Mouse (Mus musculus): ENCODE data around the gene Ifne.

The Ifne gene

DNA sequence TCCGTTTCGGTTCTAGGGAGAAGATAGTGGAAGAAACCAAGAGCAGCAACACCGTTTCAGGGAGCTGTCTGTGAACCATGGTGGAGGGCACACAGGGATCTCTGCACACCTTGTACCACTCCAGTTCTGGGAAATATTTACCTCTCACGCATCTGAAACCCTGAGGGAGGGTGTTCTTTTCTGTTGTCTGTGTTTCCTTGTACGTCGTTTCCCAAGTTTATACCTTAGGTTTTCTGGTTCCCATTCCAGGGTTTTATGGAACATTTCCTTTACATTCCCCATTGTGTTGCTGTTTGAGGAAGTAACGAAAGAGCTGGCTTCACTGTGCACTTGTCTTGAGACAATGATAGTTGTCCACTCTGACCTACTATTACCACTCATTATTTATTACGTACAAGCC is at the start of gene Ifne:
Gene Ifne (minus strand): TSS at position 101 of the 400 bp plus-strand sequence.
- DNase-seq (ENCODE audit: low spot score): no peak

- no peak for DNase-seq (ENCODE audit: low spot score)
Measured at GRCm38 (mm10) chr4:88928341-88929102, 48.5 kb upstream of the Ifne start.

DNA sequence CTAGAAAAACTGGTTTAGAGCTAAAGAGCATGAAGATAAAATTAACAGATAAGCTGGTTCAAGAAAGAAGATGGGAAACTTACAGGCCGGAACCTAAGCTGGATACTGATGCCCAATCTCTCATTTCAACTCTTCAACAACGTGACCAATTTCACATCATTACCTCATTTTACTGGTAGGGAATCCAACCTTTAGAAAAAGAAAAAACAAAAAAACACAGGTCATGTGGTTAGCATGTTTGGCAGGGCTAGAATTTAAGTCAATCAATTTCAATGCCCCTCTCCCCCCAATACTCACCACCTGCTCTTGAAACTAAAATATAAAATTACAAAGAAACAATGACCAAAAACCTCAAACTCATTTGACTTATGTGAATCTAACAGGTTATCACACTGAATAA is 47.8 kb upstream of the Ifne start:
- DNase-seq (ENCODE audit: low spot score): no peak

- DNase-seq (ENCODE audit: low spot score): no peak
Measured at GRCm38 (mm10) chr4:88926637-88927036, 46.6 kb upstream of the Ifne start.

DNA sequence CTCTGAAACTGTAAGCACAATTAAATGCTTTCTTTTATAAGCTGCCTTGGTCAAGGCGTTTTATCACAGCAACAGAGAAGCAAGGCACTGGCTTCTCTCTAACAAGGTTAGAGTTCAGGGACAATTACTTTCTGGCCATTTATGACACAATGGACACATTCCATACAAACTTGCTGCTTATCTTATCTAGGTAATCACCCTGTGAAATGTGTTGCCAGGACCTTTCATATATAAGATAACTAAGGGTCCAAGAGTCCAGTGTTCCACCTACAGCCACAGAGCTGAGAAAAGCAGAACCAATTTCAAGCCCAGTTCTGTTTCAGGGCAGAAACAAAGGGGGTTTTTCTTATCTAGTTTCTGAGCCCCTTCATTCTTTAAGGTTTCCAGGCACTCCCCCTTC is 46.1 kb upstream of the Ifne start:
- DNase-seq (ENCODE audit: low spot score): no peak

- no peak for DNase-seq (ENCODE audit: low spot score)
Measured at GRCm38 (mm10) chr4:88925456-88925855, 45.5 kb upstream of the Ifne start.

- no peak for DNase-seq (ENCODE audit: low spot score)
Measured at GRCm38 (mm10) chr4:88921280-88921679, 41.3 kb upstream of the Ifne start.

DNA sequence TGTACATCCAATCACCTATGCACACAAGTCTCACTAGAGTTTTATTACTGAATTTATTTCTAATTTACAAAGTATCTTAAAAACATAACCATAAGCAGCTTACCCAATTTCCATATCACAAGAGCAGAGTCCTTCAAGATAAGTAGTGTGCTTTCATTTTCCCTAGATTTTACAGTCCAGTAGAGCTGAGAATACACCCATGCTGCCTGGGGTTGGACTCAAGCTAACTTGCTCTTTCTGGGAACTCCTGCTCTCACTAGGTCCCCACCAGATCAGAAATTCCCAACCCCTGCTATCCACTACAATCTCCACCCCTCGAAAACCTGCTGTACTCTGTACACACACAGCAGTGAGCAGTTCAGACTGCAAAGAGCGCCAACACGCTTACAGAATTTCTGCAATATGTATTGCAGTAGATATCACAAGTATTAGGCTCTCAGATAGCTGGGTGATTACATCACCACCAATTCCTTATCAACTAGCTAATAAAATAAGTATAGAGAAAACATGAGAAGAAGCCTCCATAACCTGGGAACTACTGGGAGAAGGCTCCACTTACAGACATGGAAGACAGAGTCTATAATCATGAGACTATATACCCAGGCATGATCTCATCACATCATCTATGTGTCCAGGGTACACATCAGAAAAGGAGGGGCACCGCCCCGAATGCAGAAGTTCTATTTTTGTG is 37.9 kb upstream of the Ifne start:
- no peak for DNase-seq (ENCODE audit: low spot score)

GRCm38 (mm10) chr4:88916306-88916705 is 36.3 kb upstream of the Ifne start:
- DNase-seq (ENCODE audit: low spot score): no peak

DNA sequence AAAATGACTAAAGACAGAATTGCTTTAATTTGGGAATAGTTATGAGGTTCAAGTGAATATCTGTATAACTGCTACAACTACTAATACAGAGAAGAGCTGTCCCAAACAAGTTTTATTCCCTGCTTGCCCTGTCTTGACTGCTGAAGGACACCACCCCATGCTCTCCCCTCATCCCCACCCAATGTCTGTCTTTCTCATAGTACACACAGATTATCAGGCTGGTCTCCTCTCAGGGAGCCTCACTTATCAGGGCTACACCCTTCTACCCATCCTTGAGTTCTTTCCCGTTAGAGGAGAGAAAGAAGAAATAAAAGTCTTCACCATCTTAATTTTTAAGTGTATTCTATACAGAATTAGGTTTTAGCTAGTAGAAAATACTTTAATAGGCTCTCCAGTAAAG is 34.0 kb upstream of the Ifne start:
- no peak for DNase-seq (ENCODE audit: low spot score)

GRCm38 (mm10) chr4:88912882-88913281 is 32.9 kb upstream of the Ifne start:
- DNase-seq (ENCODE audit: low spot score): no peak

DNA sequence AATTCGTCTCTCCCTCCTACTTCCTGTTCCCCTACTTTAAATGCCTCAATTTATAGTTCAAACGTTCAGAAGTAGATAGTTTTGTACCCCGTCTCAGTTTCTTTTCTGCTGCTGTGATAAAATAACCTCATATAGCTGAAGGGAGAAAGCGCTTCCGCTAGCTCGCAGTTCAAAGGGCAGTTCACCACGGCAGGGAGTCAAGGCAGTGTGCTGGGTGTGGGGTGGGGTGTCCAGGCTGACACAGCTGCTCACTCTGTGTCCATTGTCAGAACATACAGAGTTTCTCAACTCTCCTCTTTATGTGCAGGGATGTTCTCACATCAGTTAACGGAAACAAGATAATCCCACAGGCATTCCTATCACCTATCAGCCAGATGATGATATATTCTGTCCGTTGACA is 32.2 kb upstream of the Ifne start:
- no peak for DNase-seq (ENCODE audit: low spot score)

DNA sequence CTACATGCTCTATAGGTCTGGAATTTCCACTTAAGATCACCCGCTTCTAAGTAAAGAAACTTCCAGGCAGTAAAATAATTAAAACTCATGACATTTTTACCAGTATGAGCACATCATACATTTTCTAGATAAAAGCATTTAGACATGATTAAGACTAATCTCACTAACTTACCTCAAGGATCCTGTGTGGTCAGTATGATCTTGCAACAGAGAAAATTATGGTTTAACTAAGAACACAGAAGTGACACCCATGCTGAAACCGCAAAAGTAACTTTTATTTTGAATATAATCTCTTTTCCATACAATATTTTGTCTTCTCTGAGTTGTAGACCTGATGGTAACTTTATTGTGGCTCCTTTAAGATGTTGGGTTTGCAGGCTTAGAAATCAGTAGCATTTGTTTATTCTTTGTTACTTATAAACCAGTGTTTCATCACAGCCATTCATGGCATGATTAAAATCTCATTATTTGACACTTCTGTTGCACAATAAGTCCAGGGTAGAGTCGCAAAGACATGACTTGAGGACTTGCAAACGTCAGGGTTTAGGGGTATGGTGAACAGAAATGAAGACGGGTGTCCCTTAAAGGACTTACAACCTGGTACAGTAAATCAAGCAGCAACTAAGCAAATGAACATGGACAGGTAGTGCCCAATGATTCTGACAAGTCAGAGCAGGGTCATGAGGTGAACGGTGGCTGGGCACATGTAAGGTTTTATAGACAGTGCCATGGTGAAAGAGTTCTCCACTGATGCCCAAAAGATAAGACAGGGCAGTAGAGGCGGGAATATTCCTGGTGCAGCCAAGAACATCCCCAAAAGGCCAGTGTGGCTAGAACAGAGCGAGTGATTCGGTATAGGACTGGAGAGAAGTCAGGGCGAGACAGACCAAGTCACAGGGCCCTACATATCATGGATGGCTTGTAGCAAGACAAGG is 29.9 kb upstream of the Ifne start:
- no peak for DNase-seq (ENCODE audit: low spot score)

DNA sequence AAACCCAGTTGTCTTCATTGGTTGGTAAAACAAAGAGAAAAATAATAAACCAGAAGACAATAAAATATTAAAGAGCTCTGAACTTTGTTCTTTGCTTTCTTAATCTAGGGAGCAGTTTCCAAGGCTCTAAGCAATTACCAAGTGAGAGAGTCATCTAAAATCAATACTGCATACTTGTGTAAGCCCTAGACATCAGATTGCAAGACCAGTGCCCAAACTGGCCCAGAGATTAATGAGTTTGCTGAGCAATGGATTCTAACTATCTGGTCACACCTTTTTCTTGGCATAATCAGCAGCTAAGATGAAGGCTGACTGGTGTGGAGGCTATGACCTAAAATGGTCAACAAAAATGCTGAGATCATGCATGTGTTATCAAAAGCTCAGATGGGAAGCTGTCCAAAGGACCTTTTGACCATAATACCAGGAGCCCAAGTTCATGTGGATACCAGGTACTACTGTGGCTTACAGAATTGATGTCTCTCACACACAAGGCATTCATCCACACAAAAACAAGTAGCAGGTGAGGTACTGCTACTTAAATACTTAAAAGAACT is 13.3 kb upstream of the Ifne start:
- DNase-seq (ENCODE audit: low spot score): no peak

DNA sequence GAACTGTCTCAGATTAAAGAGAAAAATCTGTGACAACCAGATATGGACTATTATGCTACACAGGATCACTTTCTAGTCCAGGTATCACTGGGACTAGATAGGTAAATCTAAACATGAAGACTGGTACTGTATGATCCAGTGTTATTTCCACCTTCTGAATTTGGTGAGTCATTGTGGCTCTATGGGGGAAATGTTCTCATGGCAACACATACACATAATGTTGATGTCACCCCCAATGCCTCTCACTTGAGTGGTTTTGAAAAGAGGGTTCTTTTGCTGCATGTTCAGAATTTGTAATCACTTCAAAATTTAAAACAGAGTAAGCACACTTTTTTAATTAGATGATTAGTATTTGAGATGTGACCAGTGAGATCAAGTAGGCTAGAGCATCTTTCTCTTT is 8.2 kb upstream of the Ifne start:
- no peak for DNase-seq (ENCODE audit: low spot score)

GRCm38 (mm10) chr4:88878772-88879171 is 1.2 kb downstream of the Ifne start:
- DNase-seq (ENCODE audit: low spot score): no peak

- no peak for DNase-seq (ENCODE audit: low spot score)
Measured at GRCm38 (mm10) chr4:88878246-88878645, 1.8 kb downstream of the Ifne start.

DNA sequence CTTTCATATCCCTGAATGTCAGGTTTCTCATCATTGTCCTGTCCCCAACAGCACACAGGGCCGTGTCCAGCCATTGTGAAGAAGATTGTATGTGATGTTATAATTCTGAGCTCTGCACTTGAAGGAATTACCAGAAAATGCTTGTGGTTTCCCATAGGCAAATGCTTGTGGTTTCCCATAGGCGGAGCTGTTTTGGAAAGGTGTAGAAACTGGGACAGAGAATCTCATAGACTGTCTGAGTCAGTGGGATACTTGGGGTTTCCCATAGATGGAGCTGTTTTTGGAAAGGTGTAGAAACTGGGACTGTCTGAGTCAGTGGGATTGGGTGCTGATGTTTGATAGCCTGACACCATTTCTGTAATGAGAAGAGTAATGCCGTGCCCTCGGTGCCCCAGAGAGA is 3.5 kb downstream of the Ifne start:
- DNase-seq (ENCODE audit: low spot score): no peak

GRCm38 (mm10) chr4:88875435-88876095 is 4.4 kb downstream of the Ifne start:
- no peak for DNase-seq (ENCODE audit: low spot score)

- peak; percentile 46 for DNase-seq (ENCODE audit: low spot score)
Measured at GRCm38 (mm10) chr4:88872691-88873090, 7.3 kb downstream of the Ifne start.

All from layer of hippocampus, adult 9-10 months (tissue).